Mouse (Mus musculus): ENCODE measurements around the gene Adamtsl4. TPM values are rescaled to one million over a fixed set of nuclear protein-coding genes. Genes with fewer than 3 reads are reported as not detected.

Adamtsl4 gene
- 1.7 and 1.9 TPM in 2 replicates for polyA plus RNA-seq (2015; fragmentation: Nextera tagmentation; extraction: Ambion mirVana)

GRCm38 (mm10) chr3:95687524-95688421 is at the start of gene Adamtsl4:
Adamtsl4 (minus strand) TSS chr3:95687917.
- Histone ChIP-seq H3K36me3 (0 out of 2 replicates have a peak, but pooled peaks cover 5% of the 10 kb centered on the region), H3K4me1 (peaks cover 53% of the 10 kb centered on the region), H3K27me3 (no peaks in the 10 kb centered on the region), H3K4me2 (peak within 1 kb of the TSS; percentile 92), H3K27ac (peak within 1 kb of the TSS; percentile 93), H3K9me3 (no peaks in the 10 kb centered on the region; the same call in 1 of the 2 replicates), H3K4me3 (peak within 1 kb of the TSS; percentile 43), H3K9ac (peak within 1 kb of the TSS; percentile 68)
- WGBS, result 2% methylated on average over 50 of the region's 50 CpGs
- peak; percentile 43 for ATAC-seq (ENCODE audit: insufficient number of reproducible peaks, insufficient read depth, low FRiP score, low TSS enrichment, low read depth)

GRCm38 (mm10) chr3:95735071-95735670 is 47.5 kb upstream of the Adamtsl4 start:
- Histone ChIP-seq H3K27me3 (no peaks in the 10 kb centered on the region), H3K36me3 (peaks cover 31% of the 10 kb centered on the region), H3K4me2 (no peak overlapping the region), H3K4me1 (peaks cover 9% of the 10 kb centered on the region; the same call in 1 of the 2 replicates), H3K4me3 (no peak overlapping the region), H3K9me3 (no peaks in the 10 kb centered on the region), H3K27ac (no peak overlapping the region), H3K9ac (no peak overlapping the region)
- ATAC-seq (ENCODE audit: insufficient number of reproducible peaks, insufficient read depth, low FRiP score, low TSS enrichment, low read depth), result no peak
- WGBS, result 89% methylated on average over 12 of the region's 12 CpGs

DNA sequence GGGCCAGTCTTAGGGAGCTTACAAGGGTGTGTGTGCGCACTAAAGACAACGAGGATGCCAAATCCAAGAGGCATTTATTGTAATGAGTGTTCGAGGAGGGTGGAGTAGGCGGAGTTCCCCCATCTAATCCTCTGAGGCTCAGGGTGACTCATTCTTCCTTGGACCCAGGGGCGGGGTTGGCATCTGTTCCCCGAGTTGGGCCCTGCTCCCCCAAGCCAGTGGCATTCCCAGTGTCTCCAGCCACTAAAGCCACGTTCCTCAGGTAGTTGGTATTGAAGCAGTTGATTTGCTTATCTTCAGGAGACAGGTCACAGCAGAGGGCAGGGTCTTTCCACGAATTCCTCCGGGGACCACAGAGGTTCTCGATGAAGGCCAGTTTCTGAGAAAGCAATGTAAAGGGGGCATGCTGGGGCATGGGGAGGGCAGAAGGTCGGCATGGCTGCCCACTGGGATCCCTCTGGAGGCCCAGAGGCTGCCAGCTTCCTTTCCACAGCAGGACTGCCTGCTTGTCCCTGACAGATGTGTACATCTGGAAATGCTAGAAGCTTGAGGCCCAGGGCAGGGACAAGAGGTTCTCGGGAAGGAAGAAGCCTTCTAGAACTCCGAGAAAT is 46.5 kb upstream of the Adamtsl4 start:
- H3K27me3 ChIP-seq, result no peaks in the 10 kb centered on the region
- H3K27ac ChIP-seq, result no peak overlapping the region
- H3K4me2 ChIP-seq, result no peak overlapping the region
- WGBS, result 73% methylated on average over 13 of the region's 13 CpGs
- H3K36me3 ChIP-seq, result peaks cover 21% of the 10 kb centered on the region
- H3K9ac ChIP-seq, result peak overlapping the region; percentile 16; the same call in 1 of the 2 replicates
- H3K9me3 ChIP-seq, result no peaks in the 10 kb centered on the region
- no peak for ATAC-seq (ENCODE audit: insufficient number of reproducible peaks, insufficient read depth, low FRiP score, low TSS enrichment, low read depth)
- no peak overlapping the region for H3K4me3 ChIP-seq
- 0 out of 2 replicates have a peak, but pooled peaks cover 3% of the 10 kb centered on the region for H3K4me1 ChIP-seq

GRCm38 (mm10) chr3:95732744-95733521 is 45.2 kb upstream of the Adamtsl4 start:
- Histone ChIP-seq H3K27ac (no peak overlapping the region), H3K9ac (no peak overlapping the region), H3K27me3 (no peaks in the 10 kb centered on the region), H3K4me2 (no peak overlapping the region), H3K9me3 (no peaks in the 10 kb centered on the region), H3K4me1 (0 out of 2 replicates have a peak, but pooled peaks cover 3% of the 10 kb centered on the region), H3K4me3 (no peak overlapping the region), H3K36me3 (peaks cover 20% of the 10 kb centered on the region)
- no peak for ATAC-seq (ENCODE audit: insufficient number of reproducible peaks, insufficient read depth, low FRiP score, low TSS enrichment, low read depth)
- WGBS, result 84% methylated on average over 11 of the region's 11 CpGs

DNA sequence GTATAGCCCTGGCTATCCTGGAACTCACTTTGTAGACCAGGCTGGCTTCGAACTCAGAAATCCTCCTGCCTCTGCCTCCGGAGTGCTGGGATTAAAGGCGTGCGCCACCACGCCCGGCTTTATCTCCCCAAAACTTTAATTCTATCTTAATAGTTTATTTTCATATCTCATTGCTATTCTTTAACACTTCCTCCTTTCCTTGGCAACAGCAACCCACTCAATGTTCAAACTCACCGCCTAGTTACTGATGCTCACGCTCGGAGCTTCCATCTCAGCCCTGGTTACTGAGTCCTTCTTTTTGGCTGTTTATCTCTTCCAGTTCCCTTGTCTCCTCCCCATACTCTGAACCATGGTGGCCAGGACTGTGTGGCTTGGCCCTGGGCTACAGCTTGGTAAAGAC is 44.6 kb upstream of the Adamtsl4 start:
- Histone ChIP-seq H3K9me3 (no peaks in the 10 kb centered on the region), H3K9ac (no peak overlapping the region), H3K4me1 (0 out of 2 replicates have a peak, but pooled peaks cover 3% of the 10 kb centered on the region), H3K27ac (no peak overlapping the region), H3K36me3 (peaks cover 20% of the 10 kb centered on the region), H3K4me2 (no peak overlapping the region), H3K27me3 (no peaks in the 10 kb centered on the region), H3K4me3 (no peak overlapping the region)
- ATAC-seq (ENCODE audit: insufficient number of reproducible peaks, insufficient read depth, low FRiP score, low TSS enrichment, low read depth), result no peak
- WGBS, result 95% methylated on average over 9 of the region's 9 CpGs

- Histone ChIP-seq H3K27me3 (no peaks in the 10 kb centered on the region), H3K4me2 (no peak overlapping the region), H3K9ac (no peak overlapping the region), H3K4me3 (no peak overlapping the region), H3K9me3 (no peaks in the 10 kb centered on the region), H3K27ac (no peak overlapping the region), H3K36me3 (peaks cover 20% of the 10 kb centered on the region), H3K4me1 (0 out of 2 replicates have a peak, but pooled peaks cover 3% of the 10 kb centered on the region)
- ATAC-seq (ENCODE audit: insufficient number of reproducible peaks, insufficient read depth, low FRiP score, low TSS enrichment, low read depth), result no peak
- 69% methylated on average over 4 of the region's 4 CpGs for WGBS
Observed at GRCm38 (mm10) chr3:95731802-95732201, 44.1 kb upstream of the Adamtsl4 start.

DNA sequence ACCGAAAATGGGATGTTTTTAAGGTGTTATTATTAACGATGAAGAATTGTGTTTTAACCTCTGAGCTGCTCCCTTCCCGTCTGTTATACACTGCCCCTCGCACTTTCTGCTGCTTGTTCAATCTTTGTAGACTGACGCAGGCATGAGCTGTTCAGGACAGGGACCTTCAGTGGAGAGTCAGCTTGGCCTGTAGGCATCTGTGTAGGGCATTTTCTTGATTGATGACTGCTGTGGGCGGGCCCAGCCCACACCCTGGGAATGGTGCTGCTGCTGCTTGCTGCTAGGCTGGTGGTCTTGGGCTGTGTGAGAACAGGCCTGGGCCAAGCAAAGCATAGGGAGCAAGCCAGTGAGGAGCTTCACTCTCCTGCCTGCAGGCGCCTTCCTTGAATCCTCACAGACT is 42.7 kb upstream of the Adamtsl4 start:
- H3K9ac ChIP-seq, result no peak overlapping the region
- peaks cover 11% of the 10 kb centered on the region for H3K36me3 ChIP-seq
- no peak overlapping the region for H3K4me2 ChIP-seq
- no peak overlapping the region for H3K27ac ChIP-seq
- 83% methylated on average over 7 of the region's 7 CpGs for WGBS
- H3K4me3 ChIP-seq, result no peak overlapping the region
- 0 out of 2 replicates have a peak, but pooled peaks cover 3% of the 10 kb centered on the region for H3K4me1 ChIP-seq
- H3K27me3 ChIP-seq, result no peaks in the 10 kb centered on the region
- no peak for ATAC-seq (ENCODE audit: insufficient number of reproducible peaks, insufficient read depth, low FRiP score, low TSS enrichment, low read depth)
- no peaks in the 10 kb centered on the region for H3K9me3 ChIP-seq

DNA sequence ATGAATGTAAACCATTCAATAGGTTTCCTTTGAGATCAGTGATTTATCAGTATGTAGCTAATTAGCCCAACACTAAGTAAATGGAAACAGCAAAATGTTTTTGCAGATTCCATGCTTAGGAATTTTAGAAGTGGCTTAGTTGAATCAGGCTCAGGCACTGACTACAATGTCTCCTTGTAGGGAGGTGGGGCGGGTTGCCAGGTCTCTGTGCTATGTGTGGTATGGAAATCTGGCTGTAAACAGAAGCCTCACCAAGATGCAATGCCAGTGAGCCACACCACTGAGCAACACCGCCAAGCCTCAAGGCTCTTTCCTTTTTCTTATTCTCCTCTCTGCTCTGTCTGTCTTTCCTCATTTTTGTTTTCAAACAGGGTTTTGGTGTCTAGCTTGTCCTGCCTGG is 41.2 kb upstream of the Adamtsl4 start:
- Histone ChIP-seq H3K27ac (no peak overlapping the region), H3K36me3 (peaks cover 2% of the 10 kb centered on the region; the same call in 1 of the 2 replicates), H3K9me3 (no peaks in the 10 kb centered on the region), H3K4me1 (no peaks in the 10 kb centered on the region), H3K9ac (no peak overlapping the region), H3K27me3 (no peaks in the 10 kb centered on the region), H3K4me2 (no peak overlapping the region), H3K4me3 (no peak overlapping the region)
- ATAC-seq (ENCODE audit: insufficient number of reproducible peaks, insufficient read depth, low FRiP score, low TSS enrichment, low read depth), result no peak
- WGBS, result 81% methylated on average over 2 of the region's 2 CpGs

DNA sequence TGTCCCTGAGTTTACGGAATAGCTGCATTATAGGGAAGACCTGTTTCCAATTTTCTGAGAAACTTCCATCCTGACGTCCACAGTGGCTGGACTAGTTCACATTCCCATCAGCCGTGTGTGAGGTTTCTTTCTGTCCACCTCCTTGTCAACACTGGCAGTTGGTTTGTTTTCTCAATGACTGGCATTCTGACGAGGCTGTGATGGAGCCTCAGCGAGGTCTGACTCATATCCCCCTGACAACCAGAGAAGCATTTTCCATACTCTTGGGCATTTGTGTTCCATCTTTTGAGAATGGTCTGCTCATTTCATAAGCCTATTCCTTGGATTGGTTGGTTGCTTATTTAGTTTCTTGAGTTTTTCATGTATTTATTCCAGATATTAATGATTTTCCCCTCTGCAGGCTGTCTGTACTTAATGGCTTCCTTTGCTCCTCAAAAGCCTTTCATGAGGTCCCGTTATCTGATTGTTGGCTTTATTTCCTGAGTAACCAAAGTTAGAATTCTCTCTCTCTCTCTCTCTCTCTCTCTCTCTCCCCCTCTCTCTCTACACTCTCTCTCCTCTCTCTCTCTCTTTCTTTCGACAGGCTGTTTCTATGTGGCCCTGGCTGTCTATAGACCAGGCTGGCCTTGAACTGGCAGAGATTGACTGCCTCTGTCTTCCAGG is 39.1 kb upstream of the Adamtsl4 start:
- no peak overlapping the region for H3K4me2 ChIP-seq
- H3K4me3 ChIP-seq, result no peak overlapping the region
- no peaks in the 10 kb centered on the region for H3K27me3 ChIP-seq
- no peaks in the 10 kb centered on the region for H3K9me3 ChIP-seq
- H3K27ac ChIP-seq, result no peak overlapping the region
- H3K4me1 ChIP-seq, result no peaks in the 10 kb centered on the region
- H3K36me3 ChIP-seq, result no peaks in the 10 kb centered on the region
- no peak overlapping the region for H3K9ac ChIP-seq
- 55% methylated on average over 7 of the region's 7 CpGs for WGBS
- ATAC-seq (ENCODE audit: insufficient number of reproducible peaks, insufficient read depth, low FRiP score, low TSS enrichment, low read depth), result no peak

- H3K4me1 ChIP-seq, result no peaks in the 10 kb centered on the region
- no peak overlapping the region for H3K9ac ChIP-seq
Observed at GRCm38 (mm10) chr3:95725863-95726262, 38.1 kb upstream of the Adamtsl4 start.

More at GRCm38 (mm10) chr3:95725863-95726262, 38.1 kb upstream of the Adamtsl4 start:
- H3K27me3 ChIP-seq, result no peaks in the 10 kb centered on the region
- H3K27ac ChIP-seq, result no peak overlapping the region
- no peak overlapping the region for H3K4me3 ChIP-seq
- no peak overlapping the region for H3K4me2 ChIP-seq
- ATAC-seq (ENCODE audit: insufficient number of reproducible peaks, insufficient read depth, low FRiP score, low TSS enrichment, low read depth), result no peak
- 77% methylated on average over 7 of the region's 7 CpGs for WGBS
- H3K36me3 ChIP-seq, result no peaks in the 10 kb centered on the region
- no peaks in the 10 kb centered on the region for H3K9me3 ChIP-seq

Measured in embryonic facial prominence, embryonic 13.5 days (tissue).